Mouse (Mus musculus): Measurements from ENCODE around the gene Fam180a. TPM values are rescaled to one million over a fixed set of nuclear protein-coding genes. Genes with fewer than 3 reads are reported as not detected.
A peak's percentile ranks its signal among the peaks of the same experiment; 100 is the strongest.

Fam180a gene
- total RNA-seq, 1 experiment from 2014 or later = not detected

GRCm38 (mm10) chr6:35321105-35321504 is 4.8 kb downstream of the Fam180a start:
- peak; percentile 54; the same call in 1 of the 2 replicates for ATAC-seq (replicated peaks; ENCODE audit: low read depth, poor library complexity, severe bottlenecking)

GRCm38 (mm10) chr6:35319850-35320249 is 6.1 kb downstream of the Fam180a start:
- 0 out of 2 replicates have a peak, but pooled peaks have one; percentile 18 for ATAC-seq (replicated peaks; ENCODE audit: low read depth, poor library complexity, severe bottlenecking)

GRCm38 (mm10) chr6:35313520-35313919 is 12.4 kb downstream of the Fam180a start:
- ATAC-seq (replicated peaks; ENCODE audit: low read depth, poor library complexity, severe bottlenecking) = no peak

- ATAC-seq (replicated peaks; ENCODE audit: low read depth, poor library complexity, severe bottlenecking) = no peak
Measured at GRCm38 (mm10) chr6:35309406-35309805, 16.5 kb downstream of the Fam180a start.

GRCm38 (mm10) chr6:35308037-35308436 is 17.9 kb downstream of the Fam180a start, which contains the start of gene Slc13a4:
Gene Slc13a4 (minus strand): TSS chr6:35308131.
- ATAC-seq (replicated peaks; ENCODE audit: low read depth, poor library complexity, severe bottlenecking) = no peak

GRCm38 (mm10) chr6:35307136-35307535 is 18.8 kb downstream of the Fam180a start:
- no peak for ATAC-seq (replicated peaks; ENCODE audit: low read depth, poor library complexity, severe bottlenecking)

GRCm38 (mm10) chr6:35303355-35303900 is 22.5 kb downstream of the Fam180a start:
- no peak for ATAC-seq (replicated peaks; ENCODE audit: low read depth, poor library complexity, severe bottlenecking)

GRCm38 (mm10) chr6:35302581-35302980 is 23.4 kb downstream of the Fam180a start:
- no peak for ATAC-seq (replicated peaks; ENCODE audit: low read depth, poor library complexity, severe bottlenecking)

- no peak for ATAC-seq (replicated peaks; ENCODE audit: low read depth, poor library complexity, severe bottlenecking)
Measured at GRCm38 (mm10) chr6:35298323-35298722, 27.6 kb downstream of the Fam180a start.

- no peak for ATAC-seq (replicated peaks; ENCODE audit: low read depth, poor library complexity, severe bottlenecking)
Measured at GRCm38 (mm10) chr6:35297516-35298227, 28.3 kb downstream of the Fam180a start.

- no peak for ATAC-seq (replicated peaks; ENCODE audit: low read depth, poor library complexity, severe bottlenecking)
Measured at GRCm38 (mm10) chr6:35297001-35297400, 28.9 kb downstream of the Fam180a start.

- no peak for ATAC-seq (replicated peaks; ENCODE audit: low read depth, poor library complexity, severe bottlenecking)
Measured at GRCm38 (mm10) chr6:35294964-35295363, 31.0 kb downstream of the Fam180a start.

- no peak for ATAC-seq (replicated peaks; ENCODE audit: low read depth, poor library complexity, severe bottlenecking)
Measured at GRCm38 (mm10) chr6:35289676-35290075, 36.3 kb downstream of the Fam180a start.

- 0 out of 2 replicates have a peak, but pooled peaks have one; percentile 24 for ATAC-seq (replicated peaks; ENCODE audit: low read depth, poor library complexity, severe bottlenecking)
Measured at GRCm38 (mm10) chr6:35288920-35289319, 37.0 kb downstream of the Fam180a start.

GRCm38 (mm10) chr6:35288114-35288761 is 37.7 kb downstream of the Fam180a start:
- peak; percentile 62 for ATAC-seq (replicated peaks; ENCODE audit: low read depth, poor library complexity, severe bottlenecking)

GRCm38 (mm10) chr6:35279306-35279705 is 46.6 kb downstream of the Fam180a start:
- ATAC-seq (replicated peaks; ENCODE audit: low read depth, poor library complexity, severe bottlenecking) = no peak

GRCm38 (mm10) chr6:35277903-35278587 is 47.9 kb downstream of the Fam180a start:
- no peak for ATAC-seq (replicated peaks; ENCODE audit: low read depth, poor library complexity, severe bottlenecking)

GRCm38 (mm10) chr6:35273391-35274082 is 52.4 kb downstream of the Fam180a start:
- ATAC-seq (replicated peaks; ENCODE audit: low read depth, poor library complexity, severe bottlenecking) = no peak

- no peak for ATAC-seq (replicated peaks; ENCODE audit: low read depth, poor library complexity, severe bottlenecking)
Measured at GRCm38 (mm10) chr6:35271868-35272765, 53.8 kb downstream of the Fam180a start.

Data from common myeloid progenitor, adult 5-6 weeks (primary cell).